Mouse (Mus musculus) heart, postnatal 10 days (tissue): ENCODE measurements around the gene Col27a1. TPM values are rescaled to one million over a fixed set of nuclear protein-coding genes. Genes with fewer than 3 reads are reported as not detected.

ENCODE experiments used
- DNase-seq, 2 experiments: peaks; one replicate each; pipeline ENCODE4 v3.0.0; 2021
- intact Hi-C: fragments of 180-260 bp; cut with DNase I; formaldehyde crosslinking; loops from one replicate; pipeline ENCODE4 v1.15.1; 2025
- total RNA-seq, 2 experiments: library from RNA; stranded (reverse); gene quantifications; 2 replicates each; pipeline ENCODE4 v1.2.3; 2021

Gene Col27a1
- total RNA-seq, 2 experiments from 2014 or later = 3.8 to 4.8 TPM

GRCm38 (mm10) chr4:63256371-63256770 lies 42.6 kb downstream of the Col27a1 start:
- intact Hi-C loops = loop anchor here (5.0 kb wide), 1 partner anchor 39 kb away; no protein-coding TSS in a partner anchor
- DNase-seq = no peak

- no peak for DNase-seq
- intact Hi-C loops = loop anchor here (5.0 kb wide), 1 partner anchor 40 kb away; no protein-coding TSS in a partner anchor
Measured at GRCm38 (mm10) chr4:63257346-63257745, 43.5 kb downstream of the Col27a1 start.

- DNase-seq = no peak
- intact Hi-C loops = loop anchor here (5.0 kb wide), 1 partner anchor 41 kb away; no protein-coding TSS in a partner anchor
Measured at GRCm38 (mm10) chr4:63258096-63258495, 44.3 kb downstream of the Col27a1 start.

GRCm38 (mm10) chr4:63259066-63259465 lies 45.3 kb downstream of the Col27a1 start:
- intact Hi-C loops = loop anchor here (5.0 kb wide), 1 partner anchor 42 kb away; no protein-coding TSS in a partner anchor
- no peak for DNase-seq

GRCm38 (mm10) chr4:63260506-63260905 lies 46.7 kb downstream of the Col27a1 start:
- intact Hi-C loops = no loop called here
- peak; percentile 44 to 46 for DNase-seq

DNA sequence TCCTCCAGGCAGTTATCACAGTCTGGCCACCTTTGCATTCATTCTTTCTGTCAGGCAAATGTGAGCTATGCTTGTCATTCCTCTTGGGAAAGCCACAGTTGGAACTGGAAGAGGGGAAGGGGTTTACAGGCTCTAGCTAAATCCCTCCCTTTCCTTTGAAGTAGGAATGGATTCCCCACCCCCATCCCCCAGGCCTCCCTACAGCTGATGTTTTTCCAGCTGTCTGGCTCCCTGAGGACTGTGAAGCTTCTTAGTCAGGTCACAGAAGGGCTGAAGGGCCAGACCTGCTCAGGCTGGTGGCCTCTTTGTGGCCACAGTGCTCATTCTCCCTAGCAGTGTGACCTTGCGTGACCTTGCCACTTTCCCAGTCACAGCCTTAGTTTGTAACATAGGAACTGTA lies 49.1 kb downstream of the Col27a1 start:
- DNase-seq = no peak
- intact Hi-C loops = no loop called here

DNA sequence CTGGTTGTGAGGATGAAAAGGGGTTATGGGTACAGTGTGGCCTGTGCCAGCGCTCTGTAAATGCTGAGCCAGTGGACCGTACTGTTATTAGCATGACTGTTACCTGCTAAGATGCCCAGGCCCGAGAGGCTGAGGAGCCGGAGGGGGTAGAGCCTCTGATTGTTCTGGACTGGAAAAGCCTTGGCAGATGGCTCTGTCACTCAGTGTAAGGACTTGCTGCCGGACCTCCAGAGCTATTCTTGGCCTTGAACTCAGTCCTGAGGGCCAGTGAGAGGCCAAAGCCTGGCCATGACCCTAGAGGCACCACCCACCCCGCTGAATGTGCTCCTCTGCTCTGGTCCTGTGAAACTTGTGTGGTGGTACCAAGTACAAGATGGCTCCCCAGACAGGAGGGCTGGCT lies 52.5 kb downstream of the Col27a1 start:
- intact Hi-C loops = no loop called here
- no peak for DNase-seq

DNA sequence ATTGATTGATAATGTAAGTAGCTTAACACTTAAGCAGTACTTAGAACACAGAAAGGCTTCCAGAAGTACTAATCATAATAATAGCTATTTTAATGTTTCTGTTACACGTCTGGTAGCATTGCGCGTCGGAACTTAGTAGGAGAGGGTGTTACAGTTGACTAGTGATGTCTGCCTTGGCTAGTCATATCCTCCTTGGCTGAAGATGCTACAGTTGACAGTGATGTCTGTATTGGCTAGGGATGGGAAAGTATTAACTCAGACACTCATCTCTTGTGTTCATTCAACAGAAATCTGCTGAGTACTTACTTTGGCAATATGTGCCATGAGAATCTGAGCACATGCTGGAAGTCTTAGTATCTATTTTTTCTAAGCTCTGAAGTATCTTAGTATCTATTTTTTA lies 53.3 kb downstream of the Col27a1 start:
- intact Hi-C loops = no loop called here
- DNase-seq = no peak

- intact Hi-C loops = no loop called here
- no peak for DNase-seq
Measured at GRCm38 (mm10) chr4:63267586-63267985, 53.8 kb downstream of the Col27a1 start.

DNA sequence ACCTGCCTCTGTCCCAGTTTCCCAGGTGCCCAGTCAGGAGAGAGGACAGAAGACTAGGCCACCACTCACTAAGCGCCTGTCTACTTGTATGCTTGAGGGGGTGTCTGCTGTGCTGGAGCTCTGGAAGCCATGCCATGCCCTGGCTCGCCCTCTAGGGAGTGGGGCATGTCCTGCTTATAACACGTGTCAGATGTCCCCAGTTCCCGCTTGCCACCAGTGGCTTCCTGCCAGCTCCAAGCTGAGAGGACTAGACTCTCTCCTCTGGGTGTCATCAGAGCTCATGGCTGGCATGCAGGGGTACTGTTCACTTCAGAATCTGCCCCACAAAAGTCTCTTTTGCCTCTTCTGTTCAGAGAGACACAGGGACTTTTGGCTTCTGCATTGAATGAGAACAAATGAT lies 55.0 kb downstream of the Col27a1 start:
- intact Hi-C loops = no loop called here
- DNase-seq = peak; percentile 57 to 62

DNA sequence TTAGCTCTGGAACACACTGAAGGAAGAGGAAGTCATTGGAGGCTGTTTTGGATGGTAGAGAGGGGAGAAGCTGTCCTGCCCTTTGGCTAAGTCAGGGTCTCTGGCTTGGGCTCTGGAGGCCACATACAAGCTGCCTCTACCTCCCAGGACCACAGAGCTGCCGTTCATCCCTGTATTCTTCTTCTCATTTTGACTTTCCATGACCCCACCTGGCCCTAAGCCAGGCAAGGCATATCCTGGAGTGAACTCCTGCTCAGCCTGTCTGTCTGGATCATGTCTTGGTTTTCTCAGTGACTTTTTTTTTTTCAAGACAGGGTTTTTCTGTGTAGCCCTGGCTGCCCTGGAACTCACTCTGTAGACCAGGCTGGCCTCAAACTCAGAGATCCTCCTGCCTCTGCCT lies 60.7 kb downstream of the Col27a1 start:
- peak in 1 of 2 experiments; percentile 29 for DNase-seq
- intact Hi-C loops = no loop called here

- peak; percentile 55 for DNase-seq
- intact Hi-C loops = no loop called here
Measured at GRCm38 (mm10) chr4:63275251-63275650, 61.4 kb downstream of the Col27a1 start.

DNA sequence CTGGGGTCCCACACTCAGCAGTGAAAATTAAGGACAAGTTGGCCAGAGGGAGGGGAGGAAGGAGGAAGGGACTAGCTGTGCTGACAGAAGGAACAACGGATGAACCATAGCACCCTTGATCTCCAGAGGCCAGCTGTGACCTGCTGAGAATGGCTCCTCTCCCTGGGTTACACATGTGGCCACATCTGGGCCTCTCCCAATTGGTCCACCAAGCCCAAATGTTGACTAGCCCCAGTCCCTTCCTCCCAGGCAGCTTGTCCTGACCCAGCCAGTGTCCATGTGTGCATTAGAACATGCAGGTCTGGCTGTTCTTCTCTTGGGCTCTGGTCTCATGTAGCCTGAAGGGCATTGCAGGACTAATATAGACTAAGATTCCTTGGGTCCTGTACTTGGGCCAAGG lies 62.8 kb downstream of the Col27a1 start:
- intact Hi-C loops = no loop called here

DNA sequence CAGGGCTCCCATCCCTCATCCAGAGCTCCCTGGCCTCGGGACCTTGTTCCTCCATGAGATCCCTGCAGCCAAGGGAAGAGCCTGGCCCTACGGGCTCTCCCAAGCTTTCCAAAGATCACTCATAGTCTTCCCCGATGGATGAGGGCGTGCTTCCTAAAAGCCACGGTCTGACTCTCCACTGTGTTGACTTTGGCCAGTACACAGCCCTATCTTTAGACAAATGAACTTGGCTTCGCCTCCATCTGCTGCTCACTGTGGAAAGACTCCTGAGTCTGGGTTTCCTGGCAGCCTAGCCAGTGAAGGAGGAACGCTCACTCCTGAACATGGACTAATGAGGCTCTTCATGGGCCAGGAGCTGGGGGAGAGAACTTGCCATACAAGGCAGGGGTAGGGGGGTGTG lies 65.0 kb downstream of the Col27a1 start:
- peak; percentile 76 to 79 for DNase-seq
- intact Hi-C loops = no loop called here

More for the DNA sequence above, 62.8 kb downstream of the Col27a1 start:
- no peak for DNase-seq

GRCm38 (mm10) chr4:63281694-63282093 lies 67.9 kb downstream of the Col27a1 start:
- DNase-seq = peak; percentile 26 to 32
- intact Hi-C loops = no loop called here

GRCm38 (mm10) chr4:63283319-63283718 lies 69.5 kb downstream of the Col27a1 start:
- DNase-seq = no peak
- intact Hi-C loops = no loop called here

DNA sequence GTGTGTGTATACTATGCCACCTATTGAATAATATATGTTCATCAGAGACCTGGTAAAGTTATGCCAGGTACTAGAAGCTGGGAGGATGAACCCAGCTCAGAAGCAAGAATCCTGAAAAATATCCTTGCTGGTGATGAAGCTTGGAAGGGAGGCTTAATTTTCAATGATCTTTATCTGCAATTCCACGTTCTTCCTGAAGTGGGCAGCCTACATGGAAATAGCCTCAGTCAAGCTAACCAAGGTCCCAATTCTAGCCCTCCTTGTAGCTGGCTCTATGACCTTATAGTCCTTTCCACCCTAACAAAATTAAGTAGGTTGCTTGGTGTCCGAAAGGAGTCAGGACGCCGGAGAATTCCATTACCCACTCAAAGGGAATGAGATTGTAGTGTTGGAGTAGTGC lies 72.2 kb downstream of the Col27a1 start:
- intact Hi-C loops = no loop called here
- DNase-seq = no peak

- intact Hi-C loops = no loop called here
- no peak for DNase-seq
Measured at GRCm38 (mm10) chr4:63288497-63288896, 74.7 kb downstream of the Col27a1 start.

DNA sequence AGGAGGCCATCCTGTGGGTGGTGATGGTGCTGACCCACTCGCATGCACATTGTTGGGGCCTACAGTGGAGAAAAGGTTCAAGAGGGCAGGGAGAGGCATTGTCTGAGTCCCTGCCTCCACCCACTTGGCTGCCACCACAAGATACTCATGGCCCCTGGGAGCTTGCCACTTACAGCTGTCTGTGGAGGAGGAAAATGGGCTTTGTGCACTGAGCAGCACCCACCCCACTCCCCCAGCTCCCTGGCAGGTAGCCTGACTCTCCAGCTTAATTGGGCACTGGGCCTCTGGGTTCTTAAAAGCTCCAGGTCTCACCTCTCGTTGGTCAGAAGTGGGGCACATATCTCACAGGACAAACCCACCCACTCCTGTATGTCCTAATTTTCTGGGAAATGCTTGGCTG lies 76.3 kb downstream of the Col27a1 start:
- peak; percentile 48 to 63 for DNase-seq
- intact Hi-C loops = no loop called here

- peak; percentile 92 to 93 for DNase-seq
- intact Hi-C loops = no loop called here
Measured at GRCm38 (mm10) chr4:63291075-63291474, 77.3 kb downstream of the Col27a1 start.

DNA sequence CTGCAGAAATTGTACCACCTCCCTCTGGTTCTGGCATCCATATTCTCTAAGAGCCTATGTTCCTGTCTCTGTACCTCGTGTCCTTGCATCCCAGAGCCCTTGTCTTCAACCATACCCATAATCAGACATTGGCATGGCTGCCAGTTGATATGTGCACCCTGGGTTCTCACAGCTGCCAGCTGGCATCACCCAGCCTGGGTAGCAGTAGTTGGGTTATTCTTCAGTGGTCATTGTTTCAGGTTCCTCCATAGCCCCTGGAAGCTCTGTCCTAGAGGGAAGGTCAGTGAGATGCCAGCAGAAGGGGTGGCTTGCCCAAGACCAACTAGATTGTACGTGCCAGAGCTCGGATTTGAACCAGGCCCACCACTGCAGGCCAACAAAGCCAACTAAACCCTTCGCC lies 77.9 kb downstream of the Col27a1 start:
- intact Hi-C loops = no loop called here
- DNase-seq = no peak

GRCm38 (mm10) chr4:63295641-63296040 lies 81.8 kb downstream of the Col27a1 start:
- DNase-seq = no peak
- intact Hi-C loops = no loop called here

DNA sequence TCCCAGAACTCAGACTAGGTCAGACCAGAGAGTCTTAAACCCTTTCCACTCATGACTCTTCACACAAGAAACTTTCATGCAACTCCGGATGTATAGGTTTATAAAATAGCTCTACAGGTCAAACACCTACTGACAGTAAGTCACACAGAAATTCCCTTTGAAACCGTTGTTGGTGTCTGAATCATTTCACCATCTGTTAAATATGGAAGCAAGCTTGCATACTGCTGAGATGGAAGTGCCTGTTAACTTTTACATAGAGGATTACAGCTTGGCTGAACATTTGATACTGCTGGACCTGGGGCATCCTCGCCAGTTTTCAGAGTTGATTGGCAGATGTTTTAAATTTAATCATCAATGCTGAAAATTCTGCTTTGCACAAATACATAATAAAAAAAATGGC lies 82.5 kb downstream of the Col27a1 start:
- DNase-seq = no peak

More for the DNA sequence above, 82.5 kb downstream of the Col27a1 start:
- intact Hi-C loops = no loop called here
